Mouse (Mus musculus): Measurements from ENCODE around the gene Prkn. TPM values are rescaled to one million over a fixed set of nuclear protein-coding genes. Genes with fewer than 3 reads are reported as not detected.

Gene Prkn
- polyA plus RNA-seq, 1 experiment from 2014 or later: 1.6 TPM

- H3K4me2 ChIP-seq: no peak overlapping the region
- no peak overlapping the region for H3K27ac ChIP-seq
- ATAC-seq: no peak
- WGBS: 87% methylated on average over 3 of the region's 3 CpGs
- H3K36me3 ChIP-seq (ENCODE audit: poor library complexity, severe bottlenecking): no peaks in the 10 kb centered on the region
- no peaks in the 10 kb centered on the region for H3K4me1 ChIP-seq
- H3K4me3 ChIP-seq: no peak overlapping the region
- no peak overlapping the region for H3K9ac ChIP-seq
- H3K27me3 ChIP-seq: no peaks in the 10 kb centered on the region
- H3K9me3 ChIP-seq (replicated peaks): no peaks in the 10 kb centered on the region
These were observed 1155.3 kb downstream of the Prkn start for GRCm38 (mm10) chr17:11995522-11995921.

DNA sequence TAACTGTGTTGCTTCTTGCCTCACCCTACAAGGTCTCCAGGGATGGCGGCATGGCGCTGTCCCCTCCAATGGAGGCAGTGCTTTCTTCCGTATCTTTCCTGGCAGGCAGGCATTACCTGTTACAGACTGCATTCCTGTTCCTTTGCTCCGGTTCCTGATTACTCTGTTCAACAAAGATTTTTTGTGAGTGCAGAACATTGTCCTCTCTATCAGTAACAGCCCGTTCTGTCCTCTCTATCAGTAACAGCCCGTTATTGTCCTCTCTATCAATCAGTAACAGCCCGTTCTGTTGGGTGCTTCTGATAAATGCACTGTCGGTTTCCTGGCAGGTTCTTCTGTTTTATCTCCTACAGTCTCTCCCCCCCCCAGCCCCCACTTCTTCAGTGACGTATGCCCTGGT, 1156.1 kb downstream of the Prkn start:
- Histone ChIP-seq H3K9me3 (replicated peaks) (no peaks in the 10 kb centered on the region), H3K36me3 (ENCODE audit: poor library complexity, severe bottlenecking) (no peaks in the 10 kb centered on the region), H3K27ac (no peak overlapping the region), H3K4me1 (no peaks in the 10 kb centered on the region), H3K9ac (no peak overlapping the region), H3K4me3 (no peak overlapping the region), H3K4me2 (no peak overlapping the region), H3K27me3 (no peaks in the 10 kb centered on the region)
- no peak for ATAC-seq
- 76% methylated on average over 9 of the region's 9 CpGs for WGBS

- Histone ChIP-seq H3K9me3 (replicated peaks) (no peaks in the 10 kb centered on the region), H3K9ac (no peak overlapping the region), H3K4me3 (no peak overlapping the region), H3K36me3 (ENCODE audit: poor library complexity, severe bottlenecking) (no peaks in the 10 kb centered on the region), H3K27me3 (no peaks in the 10 kb centered on the region), H3K4me2 (no peak overlapping the region), H3K27ac (no peak overlapping the region), H3K4me1 (no peaks in the 10 kb centered on the region)
- ATAC-seq: no peak
- WGBS: 75% methylated on average over 9 of the region's 9 CpGs
These were observed 1160.1 kb downstream of the Prkn start for GRCm38 (mm10) chr17:12000285-12000684.

- no peak for ATAC-seq
- Histone ChIP-seq H3K9me3 (replicated peaks) (peaks cover 5% of the 10 kb centered on the region; the same call in 1 of the 2 replicates), H3K27me3 (no peaks in the 10 kb centered on the region), H3K4me3 (no peak overlapping the region), H3K4me2 (no peak overlapping the region), H3K27ac (no peak overlapping the region), H3K4me1 (no peaks in the 10 kb centered on the region), H3K36me3 (ENCODE audit: poor library complexity, severe bottlenecking) (no peaks in the 10 kb centered on the region), H3K9ac (no peak overlapping the region)
- WGBS: 50% methylated on average over 3 of the region's 3 CpGs
These were observed 1181.1 kb downstream of the Prkn start for GRCm38 (mm10) chr17:12021326-12021725.

GRCm38 (mm10) chr17:12029362-12029761, 1189.2 kb downstream of the Prkn start:
- Histone ChIP-seq H3K27ac (no peak overlapping the region), H3K9ac (no peak overlapping the region), H3K4me1 (peaks cover 21% of the 10 kb centered on the region), H3K4me3 (no peak overlapping the region), H3K36me3 (ENCODE audit: poor library complexity, severe bottlenecking) (no peaks in the 10 kb centered on the region), H3K27me3 (peaks cover 3% of the 10 kb centered on the region; the same call in 1 of the 2 replicates), H3K9me3 (replicated peaks) (no peaks in the 10 kb centered on the region), H3K4me2 (no peak overlapping the region)
- WGBS: 83% methylated on average over 5 of the region's 5 CpGs
- no peak for ATAC-seq

GRCm38 (mm10) chr17:12029921-12030461, 1189.8 kb downstream of the Prkn start:
- 12% methylated on average over 14 of the region's 14 CpGs for WGBS
- Histone ChIP-seq H3K9me3 (replicated peaks) (no peaks in the 10 kb centered on the region), H3K9ac (no peak overlapping the region)

GRCm38 (mm10) chr17:12030556-12031160, 1190.5 kb downstream of the Prkn start:
- Histone ChIP-seq H3K36me3 (ENCODE audit: poor library complexity, severe bottlenecking) (no peaks in the 10 kb centered on the region), H3K27ac (peak overlapping the region; percentile 48), H3K4me2 (peak overlapping the region; percentile 37), H3K9ac (no peak overlapping the region), H3K4me3 (no peak overlapping the region), H3K9me3 (replicated peaks) (no peaks in the 10 kb centered on the region), H3K4me1 (peaks cover 21% of the 10 kb centered on the region), H3K27me3 (peaks cover 5% of the 10 kb centered on the region; the same call in 1 of the 2 replicates)
- 4% methylated on average over 11 of the region's 11 CpGs for WGBS
- ATAC-seq: peak; percentile 27

More at GRCm38 (mm10) chr17:12029921-12030461, 1189.8 kb downstream of the Prkn start:
- Histone ChIP-seq H3K27me3 (peaks cover 3% of the 10 kb centered on the region; the same call in 1 of the 2 replicates), H3K27ac (peak overlapping the region; percentile 20; the same call in 1 of the 2 replicates), H3K4me2 (peak overlapping the region; percentile 39), H3K36me3 (ENCODE audit: poor library complexity, severe bottlenecking) (no peaks in the 10 kb centered on the region), H3K4me3 (no peak overlapping the region), H3K4me1 (peaks cover 21% of the 10 kb centered on the region)
- ATAC-seq: peak; percentile 31; the same call in 1 of the 2 replicates

DNA sequence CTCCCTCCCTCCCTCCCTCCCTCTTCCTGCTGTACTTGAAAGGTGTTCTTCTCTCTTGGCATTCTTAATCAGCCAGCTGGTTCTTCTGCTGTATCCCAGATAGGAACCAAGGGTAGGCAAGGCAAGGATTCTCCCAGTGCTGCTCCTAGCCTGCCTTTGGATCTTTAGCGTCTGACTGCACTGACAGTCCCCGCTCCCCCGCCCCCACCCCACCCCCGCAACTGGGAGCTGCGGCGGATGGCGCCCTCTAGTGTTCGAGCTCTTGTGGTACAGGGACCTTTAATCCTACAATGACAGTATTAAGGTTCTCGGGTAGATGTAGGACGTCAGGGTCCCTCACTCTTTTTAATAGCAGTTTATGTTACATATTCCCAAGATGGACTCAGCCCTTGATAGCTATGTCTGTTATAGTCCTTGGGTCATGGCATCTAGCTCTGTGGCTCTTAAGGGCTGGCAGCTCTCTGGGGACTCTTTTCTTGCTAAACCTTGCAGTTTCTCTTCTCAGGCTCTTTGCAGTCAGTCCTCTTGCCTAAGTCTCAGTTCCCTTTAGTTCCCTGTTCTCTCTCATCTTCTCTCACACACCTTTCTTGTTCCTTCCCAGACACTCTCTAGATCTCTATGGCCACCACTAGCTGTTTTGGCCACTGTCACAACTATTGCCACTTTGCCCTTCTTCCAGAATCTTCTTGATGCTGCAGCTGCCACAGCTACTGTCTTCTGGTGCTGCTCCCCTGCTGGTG, 1191.2 kb downstream of the Prkn start:
- ATAC-seq: peak; percentile 73
- 1% methylated on average over 10 of the region's 10 CpGs for WGBS

GRCm38 (mm10) chr17:12032014-12032791, 1192.0 kb downstream of the Prkn start:
- no peak overlapping the region for H3K4me3 ChIP-seq
- H3K27ac ChIP-seq: no peak overlapping the region
- H3K36me3 ChIP-seq (ENCODE audit: poor library complexity, severe bottlenecking): no peaks in the 10 kb centered on the region
- no peak overlapping the region for H3K9ac ChIP-seq
- H3K27me3 ChIP-seq: peaks cover 5% of the 10 kb centered on the region; the same call in 1 of the 2 replicates
- WGBS: 72% methylated on average over 10 of the region's 10 CpGs
- ATAC-seq: no peak
- peaks cover 21% of the 10 kb centered on the region for H3K4me1 ChIP-seq
- H3K9me3 ChIP-seq (replicated peaks): no peaks in the 10 kb centered on the region
- no peak overlapping the region for H3K4me2 ChIP-seq

More for the DNA sequence above, 1191.2 kb downstream of the Prkn start:
- H3K4me1 ChIP-seq: peaks cover 21% of the 10 kb centered on the region
- H3K9me3 ChIP-seq (replicated peaks): no peaks in the 10 kb centered on the region
- peak overlapping the region; percentile 17; the same call in 1 of the 2 replicates for H3K4me2 ChIP-seq
- H3K9ac ChIP-seq: no peak overlapping the region
- H3K27me3 ChIP-seq: peaks cover 5% of the 10 kb centered on the region; the same call in 1 of the 2 replicates
- no peak overlapping the region for H3K4me3 ChIP-seq
- no peak overlapping the region for H3K27ac ChIP-seq
- H3K36me3 ChIP-seq (ENCODE audit: poor library complexity, severe bottlenecking): no peaks in the 10 kb centered on the region

- Histone ChIP-seq H3K4me3 (no peak overlapping the region), H3K9ac (no peak overlapping the region), H3K27ac (no peak overlapping the region), H3K9me3 (replicated peaks) (no peaks in the 10 kb centered on the region), H3K27me3 (peaks cover 2% of the 10 kb centered on the region; the same call in 1 of the 2 replicates), H3K36me3 (ENCODE audit: poor library complexity, severe bottlenecking) (no peaks in the 10 kb centered on the region), H3K4me1 (peaks cover 11% of the 10 kb centered on the region), H3K4me2 (no peak overlapping the region)
- no peak for ATAC-seq
- WGBS: 57% methylated on average over 5 of the region's 5 CpGs
These were observed 1195.2 kb downstream of the Prkn start for GRCm38 (mm10) chr17:12035386-12035785.

GRCm38 (mm10) chr17:12036205-12036604, 1196.0 kb downstream of the Prkn start:
- ATAC-seq: peak; percentile 39
- no peaks in the 10 kb centered on the region for H3K36me3 ChIP-seq (ENCODE audit: poor library complexity, severe bottlenecking)
- H3K27me3 ChIP-seq: peaks cover 2% of the 10 kb centered on the region; the same call in 1 of the 2 replicates
- H3K4me3 ChIP-seq: no peak overlapping the region
- 44% methylated on average over 6 of the region's 6 CpGs for WGBS
- H3K9me3 ChIP-seq (replicated peaks): no peaks in the 10 kb centered on the region
- no peak overlapping the region for H3K4me2 ChIP-seq
- H3K9ac ChIP-seq: no peak overlapping the region
- peaks cover 6% of the 10 kb centered on the region for H3K4me1 ChIP-seq
- H3K27ac ChIP-seq: no peak overlapping the region

Measured in forebrain, embryonic 13.5 days (tissue).